Mouse (Mus musculus) MEL-GATA-1-ER (cell line): ENCODE data around the gene Sgk1.
"Not testable (repeated sequence)": the region's sequence is repeated elsewhere in the genome, so short reads cannot be mapped to it uniquely, and the experiment has no call there.

Experiments used
- DNase-seq: peaks from one replicate; pipeline ENCODE4 v3.0.0-alpha.2; 2012; ENCODE audit warnings: low read depth; ENCODE audit errors: extremely low read depth

Sgk1 gene

DNA sequence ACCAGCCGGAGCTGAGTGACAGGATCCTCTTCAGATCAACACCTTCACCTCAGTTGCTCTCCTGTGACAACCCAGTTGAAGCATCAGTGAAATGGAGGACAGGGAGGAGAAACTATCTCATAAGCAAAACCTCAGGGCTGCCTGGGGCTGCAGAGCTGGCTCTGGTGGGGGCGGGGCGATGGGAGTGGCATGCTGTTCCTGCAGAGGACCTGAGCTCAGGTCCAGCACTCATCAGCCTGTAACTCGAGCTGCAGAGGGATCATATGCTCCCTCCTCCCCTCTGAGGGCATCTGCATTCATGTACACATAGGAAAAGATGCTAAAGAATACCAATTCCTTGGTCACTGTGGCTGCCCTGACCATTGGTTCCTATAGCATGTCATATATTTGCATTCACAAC, 15.5 kb upstream of the Sgk1 start:
- DNase-seq, result no peak

DNA sequence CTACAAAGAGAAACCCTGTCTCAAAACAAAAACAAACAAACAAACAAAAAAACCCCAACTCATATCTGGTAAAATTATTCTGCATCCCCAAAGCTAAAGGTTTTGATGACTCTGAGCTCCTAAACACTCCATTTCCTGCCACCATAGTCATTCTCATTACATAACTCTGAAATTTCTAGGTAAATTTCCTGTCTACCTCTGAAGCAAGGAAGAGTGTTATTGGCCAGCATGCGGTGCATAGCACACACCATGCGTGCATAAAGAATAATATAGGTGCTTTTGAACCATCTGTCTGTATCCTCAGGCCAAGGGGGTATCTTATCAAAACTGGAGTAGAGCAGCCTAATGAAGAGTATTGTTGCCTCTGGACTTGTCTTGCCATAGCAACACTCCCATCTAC, 13.8 kb upstream of the Sgk1 start:
- DNase-seq, result no peak

DNA sequence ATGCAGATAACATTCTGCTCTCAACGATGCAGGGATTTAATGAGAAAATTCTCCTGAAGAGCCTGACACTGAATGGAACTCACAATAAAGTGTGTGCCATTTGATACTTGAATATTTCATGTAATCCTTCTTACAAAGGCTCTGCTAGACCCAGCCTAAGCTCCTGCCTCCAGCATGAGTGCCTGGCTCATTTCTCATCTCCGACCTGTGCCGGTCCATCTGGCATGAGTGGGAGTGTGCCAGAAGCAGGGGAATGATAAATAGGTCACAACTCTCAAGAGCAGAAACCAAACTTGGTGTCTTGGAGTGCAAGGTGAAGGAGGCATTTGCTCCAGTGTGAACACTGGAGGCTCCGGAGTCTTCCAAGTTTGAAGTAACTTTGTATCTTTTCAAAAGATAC, 13.4 kb upstream of the Sgk1 start:
- DNase-seq, result no peak

DNA sequence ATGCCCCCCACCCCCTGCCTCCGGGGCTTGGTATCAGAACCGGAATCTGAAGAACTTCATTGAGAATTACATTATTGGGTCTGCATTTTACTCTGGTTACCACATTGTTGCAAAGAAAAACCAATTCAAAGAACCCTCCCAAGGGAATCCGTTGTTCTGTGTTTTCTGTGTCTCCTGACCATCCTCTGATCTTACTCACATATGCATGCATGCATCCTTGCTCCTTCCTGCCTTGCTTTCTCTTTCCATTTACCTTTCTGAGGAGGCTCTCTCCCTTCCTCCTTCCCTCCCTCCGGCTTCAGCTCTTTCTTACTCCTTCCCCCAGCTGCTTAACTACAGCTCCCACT, 174 bp upstream of the Sgk1 start:
- DNase-seq, result no peak

DNA sequence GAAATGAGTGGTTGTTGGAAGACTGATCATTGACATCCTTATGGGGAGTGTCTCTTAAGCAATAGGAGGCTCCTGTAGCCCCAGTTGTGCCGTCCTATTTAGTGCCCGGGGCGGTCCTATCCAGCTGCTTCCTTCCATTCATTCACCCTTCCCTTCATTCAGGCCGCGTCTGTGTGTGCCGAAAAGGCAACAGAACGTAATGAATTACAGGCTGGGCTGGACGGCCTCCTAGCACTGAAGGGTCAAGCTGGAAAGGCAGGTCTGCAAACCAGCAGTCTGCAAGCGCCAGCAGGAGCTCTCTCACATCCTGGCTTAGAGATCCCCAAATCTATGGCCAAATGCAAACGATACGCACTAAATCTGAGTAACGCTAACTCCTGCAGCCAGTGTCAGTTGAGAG, 1.6 kb downstream of the Sgk1 start:
- no peak for DNase-seq

DNA sequence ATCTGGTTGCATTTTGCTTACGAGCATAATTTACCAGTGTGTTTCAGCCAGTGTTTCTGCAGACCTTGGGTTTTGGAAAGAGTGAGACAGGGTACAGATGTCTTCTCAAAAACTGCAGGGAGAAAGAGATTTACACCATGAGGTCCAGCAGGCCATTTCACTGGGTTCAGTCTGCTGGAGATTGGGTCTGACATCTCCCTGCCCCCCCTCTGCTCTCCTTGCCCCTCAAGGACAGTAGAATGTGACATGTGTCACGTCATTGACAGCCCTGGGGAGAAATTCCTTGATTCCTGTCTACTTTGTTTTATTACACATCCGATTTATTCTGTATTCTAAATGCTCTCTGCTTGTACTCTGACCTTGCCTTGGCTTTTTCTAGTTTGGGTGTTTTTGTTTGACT, 2.5 kb downstream of the Sgk1 start:
- no peak for DNase-seq

DNA sequence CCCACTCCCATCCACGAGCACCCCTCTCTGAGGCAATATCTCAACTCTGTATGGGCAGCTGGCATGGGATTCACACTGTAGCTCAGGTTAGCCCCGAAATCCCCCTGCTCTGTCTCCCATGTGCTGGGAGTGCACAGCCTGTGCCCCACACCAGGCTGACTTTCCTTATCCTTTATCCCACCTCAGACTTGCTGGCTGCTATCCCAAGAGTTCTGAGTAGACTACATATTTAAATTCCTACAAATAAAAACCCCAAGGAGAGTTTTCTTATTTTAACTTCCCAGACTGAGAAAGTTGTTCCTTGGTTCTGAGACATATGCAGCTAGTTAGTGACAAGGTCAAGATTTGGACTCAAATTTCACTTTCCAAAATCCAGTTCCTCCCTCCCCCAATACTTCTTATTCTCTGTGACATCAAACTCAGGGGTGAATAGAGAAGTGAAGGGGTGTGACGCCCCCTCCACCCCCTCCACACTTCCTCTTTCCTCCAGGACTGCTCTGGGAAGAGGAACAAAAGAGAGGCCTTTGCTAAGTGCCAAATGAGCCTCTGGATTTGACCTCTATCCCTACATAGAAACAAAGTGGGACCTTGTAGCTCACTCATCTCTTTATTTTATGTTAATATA, 7.3 kb downstream of the Sgk1 start:
- peak; percentile 67 for DNase-seq

DNA sequence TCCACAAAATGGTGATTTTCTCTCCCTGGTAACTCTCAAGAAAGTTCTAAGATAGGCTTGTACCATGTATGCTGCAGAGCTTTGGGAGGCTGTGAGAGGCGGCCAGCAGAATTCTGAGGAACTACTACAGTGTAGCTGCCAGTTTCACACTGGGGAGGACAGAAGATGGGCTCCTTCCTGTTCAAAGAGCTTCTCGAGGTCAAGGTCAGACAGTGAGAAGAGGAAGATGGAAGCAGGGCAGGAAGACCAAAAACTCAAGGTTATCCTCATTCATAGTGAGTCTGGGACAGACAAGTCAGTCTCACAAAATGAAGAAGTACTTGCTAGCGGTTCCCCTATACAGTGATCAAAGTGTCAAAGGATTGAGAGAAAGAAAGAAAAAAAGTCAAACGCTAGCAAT, 8.3 kb downstream of the Sgk1 start:
- DNase-seq, result no peak

DNA sequence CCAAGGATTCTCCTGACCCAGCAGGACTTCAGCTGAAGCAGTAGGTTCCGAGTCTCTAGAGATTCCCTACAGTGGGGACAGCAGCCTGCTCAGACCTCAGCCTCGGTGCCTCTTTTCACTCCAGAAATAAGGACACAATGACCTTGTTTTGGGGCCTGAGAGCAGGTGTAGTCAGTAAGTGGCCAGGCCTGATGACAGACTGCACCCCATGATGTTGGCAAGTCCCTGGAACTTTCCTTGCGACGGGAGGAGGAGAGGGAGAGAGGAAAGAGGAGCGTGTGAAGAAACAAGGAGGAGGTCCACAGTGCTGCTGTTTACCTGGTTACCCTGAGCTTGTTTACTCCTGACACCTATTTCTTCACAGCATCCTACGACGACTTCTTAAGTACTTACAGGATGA, 9.5 kb downstream of the Sgk1 start:
- DNase-seq, result no peak

DNA sequence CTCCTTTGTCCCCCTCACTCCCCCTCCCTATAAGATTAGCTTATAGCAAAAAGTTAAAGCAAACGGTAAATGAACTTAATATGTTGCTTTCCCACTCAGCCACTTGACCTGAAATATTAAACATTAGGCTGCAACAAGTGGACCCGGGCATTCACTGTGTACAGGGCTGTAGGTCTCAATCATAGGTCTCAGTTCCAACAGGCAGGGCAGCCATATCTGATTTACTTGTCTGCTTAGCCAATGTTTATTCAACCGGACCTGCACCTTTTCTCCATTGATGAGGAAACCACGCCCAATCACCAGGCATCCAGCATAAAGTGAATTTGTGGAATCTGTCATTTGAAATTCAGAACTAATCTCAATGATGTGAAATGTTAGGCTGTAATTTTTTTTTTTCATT, 10.1 kb downstream of the Sgk1 start:
- DNase-seq, result no peak

DNA sequence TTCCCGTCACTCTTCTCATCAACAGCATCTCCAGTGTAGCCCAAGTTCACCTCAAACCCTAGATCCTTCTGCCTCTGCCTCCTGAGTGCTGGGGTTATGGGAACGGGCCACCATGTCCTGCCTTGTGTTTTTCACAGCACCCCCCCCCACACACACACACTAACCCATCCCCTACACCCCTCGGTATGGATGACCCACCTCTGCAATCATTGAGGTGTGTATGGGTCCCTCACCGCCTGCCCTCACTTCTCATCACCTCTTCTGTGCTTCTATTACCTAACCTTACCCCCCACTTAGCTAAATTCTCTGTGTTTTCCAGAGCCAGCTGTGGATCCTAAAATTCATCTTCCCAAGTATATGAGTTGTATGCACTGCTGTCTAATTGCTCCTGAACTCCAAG, 16.4 kb downstream of the Sgk1 start:
- no peak for DNase-seq

DNA sequence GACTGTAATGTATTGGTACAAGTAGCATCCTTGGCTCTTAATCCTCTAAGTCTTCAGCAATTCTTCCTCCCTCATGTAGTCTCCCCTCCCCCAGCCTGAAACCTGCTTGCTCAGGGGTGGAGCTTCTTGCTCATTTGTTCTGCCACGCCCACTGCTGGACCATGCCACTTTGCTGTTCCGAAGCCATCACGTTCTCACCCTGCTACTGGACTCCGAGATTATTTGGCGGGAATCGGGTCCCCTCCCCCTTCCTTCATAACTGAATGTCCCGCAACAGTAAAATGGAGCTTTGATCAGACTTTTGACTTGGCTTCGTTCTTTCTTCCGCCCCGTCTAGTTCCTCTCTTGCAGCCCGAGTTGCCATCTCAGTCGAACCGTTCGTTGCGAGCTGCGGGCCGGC, 16.9 kb downstream of the Sgk1 start:
- DNase-seq, result not testable (repeated sequence)

DNA sequence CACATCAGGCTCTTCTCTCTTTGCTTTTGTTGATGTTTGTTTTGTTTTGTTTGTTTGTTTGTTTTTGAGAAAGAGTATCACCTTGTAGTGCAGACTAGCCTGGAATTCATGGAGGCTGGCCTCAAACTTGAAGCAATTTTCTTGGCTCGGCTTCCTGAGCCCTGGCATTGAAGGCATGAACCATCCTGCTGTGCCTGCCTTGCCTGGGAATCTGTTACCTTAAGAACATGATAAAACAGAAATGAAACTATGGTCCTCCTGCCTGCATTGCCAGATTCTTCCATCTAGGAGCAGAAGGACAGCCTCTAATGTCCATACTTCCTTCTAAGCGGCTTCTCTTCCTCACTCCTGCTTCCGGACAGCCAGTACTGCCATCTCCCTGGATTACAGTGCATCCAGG, 17.4 kb downstream of the Sgk1 start:
- DNase-seq, result no peak

DNA sequence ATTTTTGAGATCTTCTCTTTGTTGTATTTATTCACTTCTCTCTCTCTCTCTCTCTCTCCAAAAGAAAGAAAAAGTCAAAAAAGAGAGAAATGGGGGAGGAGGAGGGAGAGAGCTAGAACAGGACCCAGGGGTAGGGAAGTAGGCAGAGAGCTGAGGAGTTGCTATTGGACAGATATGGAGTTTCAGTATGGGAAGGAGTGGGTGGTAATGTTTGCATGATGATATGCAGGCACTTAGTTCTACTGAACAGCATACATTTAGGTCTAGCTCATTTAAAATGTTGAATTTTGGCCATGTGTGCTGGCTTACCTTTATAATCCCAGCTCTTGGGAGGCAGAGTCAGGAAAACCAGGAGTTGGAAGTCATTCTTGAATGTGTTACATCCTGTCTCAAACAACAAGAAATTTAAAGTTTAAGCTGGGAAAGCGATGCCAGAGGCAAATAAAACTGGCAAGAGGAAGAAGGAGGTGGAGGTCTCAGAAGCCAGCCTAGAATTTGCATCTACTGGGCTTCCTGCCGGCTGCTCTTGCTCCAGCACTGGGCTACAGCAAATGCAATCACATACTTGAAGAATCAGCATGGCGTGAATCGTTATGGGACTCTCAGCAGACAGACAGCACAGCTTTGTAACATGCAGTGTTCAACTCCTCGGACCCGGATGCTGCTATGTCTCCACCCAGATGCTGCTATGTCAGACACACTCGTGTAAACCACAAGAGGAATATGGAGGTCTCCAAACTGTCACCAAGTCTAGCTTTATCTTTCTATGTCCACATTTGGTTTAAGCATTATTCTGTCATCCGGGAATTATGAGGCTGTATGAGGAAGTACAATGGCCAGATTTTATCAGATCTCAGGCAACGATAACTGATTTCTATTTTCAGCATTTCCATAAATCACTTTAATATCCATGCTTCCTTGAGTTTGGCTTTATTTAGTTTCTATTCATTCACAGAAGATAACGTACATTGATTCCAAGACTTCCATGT, 20.5 kb downstream of the Sgk1 start:
- DNase-seq, result no peak

DNA sequence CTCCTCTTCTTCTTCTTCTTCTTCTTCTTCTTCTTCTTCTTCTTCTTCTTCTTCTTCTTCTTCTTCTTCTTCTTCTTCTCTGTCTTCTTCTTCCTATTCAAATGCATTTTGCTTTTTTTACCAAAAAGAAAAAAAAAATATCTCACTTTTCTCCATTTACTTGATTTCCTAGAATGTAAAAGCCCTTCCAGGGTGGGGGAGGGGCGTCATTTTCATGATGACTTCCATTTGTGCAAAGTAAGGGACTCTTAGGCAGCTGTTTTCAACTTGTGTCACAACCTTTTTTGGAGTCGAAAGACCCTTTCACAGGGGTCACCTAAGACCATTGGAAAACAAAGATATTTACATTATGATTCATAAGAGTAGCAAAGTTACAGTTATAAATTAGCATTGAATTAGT, 22.2 kb downstream of the Sgk1 start:
- DNase-seq, result no peak

DNA sequence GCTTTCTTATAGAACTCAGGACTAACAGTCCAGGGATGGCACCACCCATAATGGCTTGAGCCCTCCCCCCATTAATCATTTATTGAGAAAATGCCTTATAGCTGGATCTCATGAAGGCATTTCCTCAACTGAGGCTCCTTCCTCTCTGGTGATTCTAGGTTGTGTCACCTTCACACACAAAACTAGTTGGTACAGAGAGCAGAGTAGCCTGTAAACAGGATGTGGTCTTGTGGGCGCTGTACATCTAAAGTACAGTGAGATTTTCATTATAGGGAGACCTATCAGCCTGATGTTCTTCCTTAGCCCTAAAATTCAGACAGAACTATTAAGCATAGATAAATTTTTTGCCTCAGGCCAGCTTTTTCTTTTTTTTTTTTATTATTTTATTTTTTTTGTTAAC, 23.6 kb downstream of the Sgk1 start:
- DNase-seq, result no peak

DNA sequence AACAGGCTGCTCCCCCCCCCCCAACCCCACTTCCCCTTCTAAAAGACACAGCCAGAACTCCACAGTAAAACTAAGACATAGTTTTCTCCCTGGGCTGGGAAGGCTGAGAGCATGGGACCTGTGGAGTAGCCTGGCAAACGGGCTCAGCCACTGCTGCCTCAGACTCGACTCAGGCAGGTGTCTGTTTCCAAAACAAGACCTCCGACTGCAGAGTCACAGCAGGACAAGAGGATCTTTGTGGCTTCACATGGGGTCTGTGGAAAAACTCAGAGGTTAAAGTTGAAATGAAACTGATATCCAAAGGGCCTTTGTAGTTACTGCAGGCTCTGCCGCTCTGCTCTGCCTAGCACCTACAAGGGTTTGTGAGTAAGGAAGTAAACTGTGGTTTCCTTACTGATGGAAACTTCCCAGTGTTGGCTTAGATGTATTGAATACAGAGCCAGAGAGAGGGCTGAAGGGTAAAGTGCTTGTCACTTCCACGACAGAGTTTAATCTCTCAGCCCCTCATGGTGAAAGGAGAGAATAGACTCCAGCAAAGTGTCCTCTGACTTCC, 25.0 kb downstream of the Sgk1 start:
- no peak for DNase-seq

DNA sequence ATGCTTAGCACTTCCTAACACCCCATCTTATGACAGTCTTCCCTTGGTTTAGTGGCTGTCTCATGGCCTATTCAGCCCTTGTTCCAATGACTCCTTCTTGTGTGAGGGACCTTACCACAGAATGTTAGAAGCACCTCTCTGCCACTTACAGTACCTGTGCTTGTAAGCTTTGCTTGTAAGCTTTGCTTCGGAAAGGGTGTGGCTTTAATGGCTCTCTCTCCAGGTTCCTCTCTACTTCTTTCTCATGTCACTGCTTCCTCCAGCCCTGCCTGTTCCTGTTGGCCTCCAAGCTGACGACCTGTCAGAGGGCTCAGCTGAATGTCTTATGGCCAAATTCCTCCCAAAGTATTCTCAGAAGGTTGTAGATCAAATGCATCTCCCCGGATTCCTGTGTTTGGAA, 25.8 kb downstream of the Sgk1 start:
- DNase-seq, result no peak

DNA sequence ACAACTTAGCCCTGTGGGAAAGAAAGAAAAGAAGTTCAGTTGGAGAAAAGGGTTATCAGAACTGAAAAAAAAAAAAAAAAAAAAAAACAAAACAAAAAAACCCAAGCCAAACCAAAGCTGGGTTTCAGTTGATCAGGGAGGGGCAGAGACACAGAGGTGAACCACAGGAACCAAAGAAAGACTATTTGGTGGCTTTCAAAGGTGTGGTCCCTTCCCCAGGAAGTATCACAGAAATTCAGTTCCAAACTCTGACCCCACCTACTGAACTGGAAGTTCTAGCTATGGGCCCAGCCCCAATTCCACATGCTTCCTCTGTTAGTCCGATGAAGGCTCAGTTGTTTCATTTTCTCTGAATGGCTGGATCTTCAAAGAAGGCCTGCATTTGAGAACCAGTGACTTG, 26.7 kb downstream of the Sgk1 start:
- DNase-seq, result no peak

DNA sequence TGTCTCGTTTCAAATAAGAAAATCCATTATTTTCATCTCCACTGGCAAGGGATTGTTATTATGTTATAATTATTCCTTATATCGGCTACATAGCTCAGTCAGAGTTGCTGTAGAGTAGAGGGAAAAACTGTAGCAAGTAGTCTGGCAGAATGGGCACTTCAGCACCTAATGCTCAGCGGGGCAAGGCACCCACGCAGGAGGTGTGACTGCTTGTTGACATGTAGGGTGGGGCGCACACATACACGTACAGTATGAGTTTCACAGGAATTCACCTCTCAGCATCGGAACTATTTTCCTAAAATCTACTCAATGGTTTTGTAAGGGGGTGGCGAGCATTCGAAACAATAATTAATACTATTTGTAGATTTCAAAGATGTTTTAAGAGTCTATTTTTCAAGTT, 28.4 kb downstream of the Sgk1 start:
- DNase-seq, result no peak

DNA sequence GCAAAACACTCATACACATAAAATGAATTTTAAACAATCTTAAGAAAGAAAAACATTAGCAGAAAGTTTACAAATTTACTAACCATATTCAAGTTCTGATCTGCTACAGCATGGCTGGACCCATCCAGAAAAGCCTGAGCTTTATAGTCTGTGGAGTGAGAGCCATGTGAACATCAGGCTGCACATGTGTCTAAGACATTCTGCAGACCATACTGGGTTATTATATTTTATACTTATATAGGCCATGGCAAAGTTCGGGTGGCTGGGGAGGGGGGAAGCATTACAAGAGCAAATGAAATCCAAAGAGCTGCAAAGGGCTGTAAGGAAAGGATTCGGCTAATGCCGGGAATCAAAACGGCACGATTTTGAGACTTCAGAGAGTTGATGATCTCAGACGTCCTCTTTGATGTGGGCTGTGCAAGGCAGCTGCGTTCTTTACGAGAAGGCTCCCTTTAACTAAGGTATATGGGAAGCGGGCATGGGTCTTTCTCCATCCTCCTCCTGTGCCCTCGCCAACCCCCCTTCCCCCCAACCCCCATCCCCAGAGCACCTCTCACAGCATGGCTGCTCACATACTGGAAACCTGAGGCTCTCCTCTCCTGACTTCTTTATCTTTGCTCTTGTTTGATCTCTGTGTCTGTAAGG, 29.4 kb downstream of the Sgk1 start:
- no peak for DNase-seq

DNA sequence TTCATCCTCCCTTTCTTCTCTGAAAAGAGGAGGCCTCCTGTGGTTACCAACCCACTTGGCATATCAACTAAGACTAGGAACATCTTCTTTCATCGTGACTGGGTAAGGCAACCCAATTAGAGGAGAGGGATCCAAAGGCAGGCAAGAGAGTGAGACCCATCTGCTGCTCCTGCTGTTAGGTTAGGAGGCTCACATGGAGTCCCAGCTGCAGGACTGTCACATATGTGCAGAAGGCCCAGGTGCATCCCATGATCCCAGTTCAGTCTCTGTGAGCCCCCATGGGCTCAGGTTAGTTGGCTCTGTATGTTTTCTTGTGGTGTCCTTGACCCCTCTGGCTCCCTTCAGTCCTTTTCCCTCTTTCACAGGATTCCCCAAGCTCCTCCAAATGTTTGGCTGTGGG, 32.8 kb downstream of the Sgk1 start:
- DNase-seq, result no peak
